Mouse (Mus musculus) ES-Bruce4 (cell line): ENCODE measurements around the gene Fnbp1.

Experiments used
- CTCF ChIP-seq: IDR thresholded peaks from one replicate; pipeline ENCODE4 v1.8.1; 2011; ENCODE audit warnings: low read depth, low read length
- EP300 ChIP-seq: IDR thresholded peaks from 2 replicates; pipeline ENCODE4 v1.6.1; 2011; ENCODE audit warnings: low read depth, low read length; ENCODE audit not compliant: insufficient read depth
- POLR2A ChIP-seq: IDR thresholded peaks from one replicate; pipeline ENCODE4 v1.8.1; 2011; ENCODE audit warnings: low read length; ENCODE audit not compliant: insufficient read depth

- TF ChIP-seq CTCF: no peak
- TF ChIP-seq EP300: no peak
- no peak for TF ChIP-seq POLR2A
Measured at GRCm38 (mm10) chr2:31189654-31190053, 47.8 kb upstream of the Fnbp1 start.
